Mouse (Mus musculus) embryonic facial prominence, embryonic 12.5 days (tissue): ENCODE data around the gene Smcr8. TPM values are rescaled to one million over a fixed set of nuclear protein-coding genes. Genes with fewer than 3 reads are reported as not detected.
A peak's percentile ranks its signal among the peaks of the same experiment; 100 is the strongest.

Experiments used
- ATAC-seq: fragments of 200-750 bp; cut with Nextera tagmentation; 2 replicates; pipeline ENCODE4 v1.8.0; 2017; ENCODE audit not compliant: insufficient number of reproducible peaks, insufficient read depth, low FRiP score, low TSS enrichment
- H3K27ac ChIP-seq: fragments of 300-500 bp; sonication (generic); 2 replicates; pipeline ENCODE4 v1.5.1; 2016; ENCODE audit warnings: mild to moderate bottlenecking
- H3K27me3 ChIP-seq: fragments of 300-500 bp; sonication (generic); 2 replicates; pipeline ENCODE4 v1.6.1; 2016; ENCODE audit warnings: mild to moderate bottlenecking, moderate library complexity
- H3K36me3 ChIP-seq: fragments of 300-500 bp; sonication (generic); 2 replicates; pipeline ENCODE4 v1.6.1; 2016; ENCODE audit warnings: mild to moderate bottlenecking
- H3K4me1 ChIP-seq: fragments of 300-500 bp; sonication (generic); 2 replicates; pipeline ENCODE4 v1.6.1; 2016
- H3K4me2 ChIP-seq: fragments of 300-500 bp; sonication (generic); replicated peaks from 2 replicates; pipeline ENCODE4 v1.6.1; 2016; ENCODE audit warnings: mild to moderate bottlenecking, moderate library complexity
- H3K4me3 ChIP-seq: fragments of 300-500 bp; sonication (generic); 2 replicates; pipeline ENCODE4 v1.5.1; 2016; ENCODE audit warnings: mild to moderate bottlenecking
- H3K9ac ChIP-seq: fragments of 300-500 bp; sonication (generic); 2 replicates; pipeline ENCODE4 v1.6.1; 2016; ENCODE audit warnings: mild to moderate bottlenecking, moderate library complexity
- H3K9me3 ChIP-seq: fragments of 300-500 bp; sonication (generic); 2 replicates; pipeline ENCODE4 v1.6.1; 2016; ENCODE audit warnings: mild to moderate bottlenecking, moderate library complexity
- WGBS: fragments of 180-500 bp; shearing (Covaris S2); methylation state at CpG from one replicate; pipeline ENCODE4 v1.1.7; 2016; 5-methylcytosine and 5-hydroxymethylcytosine counted together
- polyA plus RNA-seq: library from polyadenylated mRNA; unstranded; fragments of >200 nt; fragmentation: Nextera tagmentation; extraction: Ambion mirVana; gene quantifications from 2 replicates; pipeline ENCODE4 v1.2.1, GENCODE M21; 2016

Smcr8 gene
- polyA plus RNA-seq, 1 experiment from 2014 or later, result 8.0 TPM

DNA sequence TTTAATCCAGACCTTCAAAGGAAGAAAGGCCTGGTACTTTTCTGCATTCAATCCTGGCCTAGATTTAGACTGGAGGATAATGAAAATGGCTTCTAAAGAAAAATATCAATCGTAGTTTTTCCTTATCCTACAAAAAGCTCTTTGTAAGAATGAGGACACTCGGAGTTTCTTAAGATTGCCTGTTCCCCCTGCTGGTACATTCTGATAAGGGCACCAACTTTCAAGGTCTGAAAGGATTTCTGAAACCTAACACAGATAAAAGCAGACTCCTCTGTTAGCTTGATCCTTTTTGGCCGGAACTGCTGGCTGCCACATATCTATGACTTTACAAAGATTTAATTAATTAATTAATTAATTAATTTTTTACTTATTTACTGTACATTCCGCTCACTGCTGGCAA lies 10.4 kb upstream of the Smcr8 start:
- Histone ChIP-seq H3K4me3 (no peak overlapping the region), H3K36me3 (peaks cover 6% of the 10 kb centered on the region; the same call in 1 of the 2 replicates), H3K27ac (no peak overlapping the region), H3K9ac (no peak overlapping the region), H3K4me2 (no peak overlapping the region), H3K9me3 (no peaks in the 10 kb centered on the region), H3K4me1 (no peaks in the 10 kb centered on the region), H3K27me3 (no peaks in the 10 kb centered on the region)
- WGBS, result 87% methylated on average over 4 of the region's 4 CpGs
- no peak for ATAC-seq

DNA sequence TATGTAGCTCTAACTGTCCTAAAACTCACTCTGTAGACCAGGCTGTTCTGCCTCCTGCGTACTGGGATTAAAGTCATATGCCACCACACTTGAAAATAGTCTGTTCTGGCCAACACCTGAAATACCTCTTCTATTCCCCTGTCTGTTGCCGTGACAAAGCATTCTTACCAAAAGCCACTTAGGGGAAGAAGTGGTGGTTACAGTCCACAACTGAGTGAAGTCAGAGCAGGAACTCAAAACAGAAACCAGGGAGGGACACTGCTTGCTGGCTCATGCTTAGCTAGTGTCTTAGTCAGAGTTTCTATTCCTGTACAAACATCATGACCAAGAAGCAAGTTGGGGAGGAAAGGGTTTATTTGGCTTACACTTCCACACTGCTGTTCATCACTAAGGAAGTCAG lies 8.0 kb upstream of the Smcr8 start:
- Histone ChIP-seq H3K36me3 (no peaks in the 10 kb centered on the region), H3K4me1 (no peaks in the 10 kb centered on the region), H3K4me2 (no peak overlapping the region), H3K27me3 (no peaks in the 10 kb centered on the region), H3K9me3 (no peaks in the 10 kb centered on the region), H3K9ac (no peak overlapping the region), H3K4me3 (no peak overlapping the region), H3K27ac (no peak overlapping the region)
- 83% methylated on average over 2 of the region's 2 CpGs for WGBS
- no peak for ATAC-seq

DNA sequence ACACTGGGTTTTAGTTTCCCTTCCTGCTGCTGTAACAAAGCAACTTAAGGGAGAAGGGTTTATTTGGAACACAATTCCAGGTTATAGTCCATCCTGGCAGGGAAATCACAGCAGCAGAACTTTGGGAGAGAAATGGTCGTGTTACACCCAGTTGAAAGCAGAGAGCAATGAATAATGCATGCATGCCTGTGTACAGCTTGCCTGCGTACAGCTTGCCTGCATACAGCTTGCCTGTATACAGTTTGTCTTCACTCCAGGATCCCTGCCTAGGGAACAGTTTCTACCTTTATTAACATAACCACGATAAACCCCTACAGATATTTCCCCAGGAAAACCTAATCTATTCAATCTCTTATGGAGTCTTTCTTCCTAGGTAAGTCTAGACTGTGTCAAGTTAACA lies 6.5 kb upstream of the Smcr8 start:
- Histone ChIP-seq H3K27ac (no peak overlapping the region), H3K36me3 (no peaks in the 10 kb centered on the region), H3K9ac (no peak overlapping the region), H3K4me3 (no peak overlapping the region), H3K4me2 (no peak overlapping the region), H3K9me3 (no peaks in the 10 kb centered on the region), H3K4me1 (peaks cover 11% of the 10 kb centered on the region), H3K27me3 (no peaks in the 10 kb centered on the region)
- no peak for ATAC-seq
- WGBS, result 81% methylated on average over 3 of the region's 3 CpGs

DNA sequence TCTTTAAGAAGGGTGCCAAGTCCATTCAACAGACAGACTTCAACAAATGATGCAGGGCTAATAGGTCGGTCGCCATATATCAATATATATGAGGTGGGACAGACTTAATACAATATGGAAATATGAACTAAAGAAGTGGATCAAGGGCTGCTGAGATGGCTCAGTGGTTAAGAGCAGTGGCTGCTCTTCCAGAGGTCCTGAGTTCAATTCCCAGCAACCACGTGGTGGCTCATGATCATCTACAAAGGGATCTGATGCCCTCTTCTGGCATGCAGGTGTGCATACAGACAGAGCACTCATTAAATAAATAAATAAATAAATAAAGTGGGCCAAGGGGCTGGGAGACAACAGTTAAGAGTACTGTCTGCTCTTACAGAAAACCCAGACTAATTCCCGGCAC lies 5.2 kb upstream of the Smcr8 start:
- peaks cover 16% of the 10 kb centered on the region for H3K4me1 ChIP-seq
- H3K27me3 ChIP-seq, result no peaks in the 10 kb centered on the region
- no peaks in the 10 kb centered on the region for H3K36me3 ChIP-seq
- no peak overlapping the region for H3K27ac ChIP-seq
- H3K4me2 ChIP-seq, result no peak overlapping the region
- WGBS, result 83% methylated on average over 4 of the region's 4 CpGs
- no peaks in the 10 kb centered on the region for H3K9me3 ChIP-seq
- H3K9ac ChIP-seq, result no peak overlapping the region
- no peak for ATAC-seq
- H3K4me3 ChIP-seq, result no peak overlapping the region

DNA sequence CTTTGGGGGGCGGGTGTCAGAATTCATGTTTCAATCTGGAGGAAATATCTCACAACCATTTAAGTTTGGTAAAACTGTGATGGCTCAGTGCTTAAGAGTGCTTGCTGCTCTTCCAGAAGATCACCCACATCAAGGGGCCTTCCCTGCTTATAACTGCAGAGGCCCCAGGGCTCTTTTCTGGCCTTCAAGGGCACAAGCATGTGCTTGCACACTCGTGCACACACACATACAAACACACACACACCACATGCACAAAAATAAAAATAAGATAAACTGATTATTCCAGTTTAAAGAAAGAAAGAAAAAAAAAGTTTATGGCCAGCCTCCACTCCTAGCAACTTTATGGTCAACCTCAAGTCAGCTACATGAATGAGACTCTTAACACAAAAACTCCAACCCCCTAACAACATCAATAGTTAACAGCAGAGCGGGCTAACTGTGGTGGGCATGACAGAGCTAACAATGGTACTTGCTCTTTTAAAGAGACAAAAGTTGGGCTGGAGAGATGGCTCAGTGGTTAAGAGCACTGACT lies 3.1 kb upstream of the Smcr8 start:
- WGBS, result 91% methylated on average over 3 of the region's 3 CpGs
- H3K9ac ChIP-seq, result no peak overlapping the region
- peaks cover 30% of the 10 kb centered on the region for H3K4me1 ChIP-seq
- H3K27ac ChIP-seq, result no peak overlapping the region
- peaks cover 5% of the 10 kb centered on the region for H3K36me3 ChIP-seq
- no peak overlapping the region for H3K4me2 ChIP-seq
- no peaks in the 10 kb centered on the region for H3K9me3 ChIP-seq
- H3K27me3 ChIP-seq, result no peaks in the 10 kb centered on the region
- ATAC-seq, result no peak
- no peak overlapping the region for H3K4me3 ChIP-seq

DNA sequence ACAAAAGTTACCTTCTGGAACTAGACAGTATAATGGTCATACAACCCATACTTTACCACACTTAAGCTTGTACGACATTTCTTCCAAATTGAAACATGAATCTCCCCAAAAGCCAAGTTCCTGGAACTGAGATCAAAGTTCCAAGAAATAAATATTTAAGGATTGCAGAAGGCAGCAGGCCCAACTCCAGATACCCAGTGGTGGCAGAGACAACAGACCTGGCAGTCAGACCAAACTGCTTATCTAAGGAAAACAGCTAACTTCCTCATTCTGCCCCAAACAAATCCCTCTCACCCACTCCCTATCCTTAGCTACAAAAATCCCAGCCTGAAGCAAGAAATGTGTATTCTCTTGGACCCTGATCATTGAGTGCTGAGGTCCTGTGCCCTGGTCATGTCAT lies 2.5 kb upstream of the Smcr8 start:
- Histone ChIP-seq H3K9me3 (no peaks in the 10 kb centered on the region), H3K27ac (no peak overlapping the region), H3K36me3 (peaks cover 11% of the 10 kb centered on the region), H3K27me3 (no peaks in the 10 kb centered on the region), H3K4me1 (peaks cover 36% of the 10 kb centered on the region), H3K4me2 (peak overlapping the region; percentile 88), H3K9ac (no peak overlapping the region), H3K4me3 (no peak overlapping the region)
- no peak for ATAC-seq
- WGBS, result 75% methylated on average over 1 of the region's 1 CpGs

DNA sequence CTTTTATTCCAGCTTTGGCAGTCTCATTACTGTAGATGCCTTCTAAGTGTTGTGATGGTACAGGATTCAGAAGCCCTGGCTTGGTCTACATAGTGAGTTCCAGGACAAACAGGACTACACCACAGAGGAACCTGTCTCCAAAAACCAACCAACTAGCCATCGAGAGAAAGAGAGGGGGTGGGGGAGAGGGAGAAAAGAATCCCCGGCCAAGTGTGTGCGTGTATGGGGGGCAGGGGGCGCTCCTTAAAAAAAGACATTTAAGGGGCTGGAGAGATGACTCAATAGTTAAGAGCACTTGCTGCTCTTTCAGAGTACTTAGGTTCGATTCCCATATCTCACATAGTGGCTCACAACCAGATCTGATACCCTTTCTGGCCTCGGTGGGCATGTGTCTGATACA lies 1.7 kb upstream of the Smcr8 start:
- Histone ChIP-seq H3K9me3 (no peaks in the 10 kb centered on the region), H3K4me1 (peaks cover 44% of the 10 kb centered on the region), H3K27me3 (no peaks in the 10 kb centered on the region), H3K9ac (peak overlapping the region; percentile 81), H3K4me2 (peak overlapping the region; percentile 88), H3K36me3 (peaks cover 18% of the 10 kb centered on the region), H3K27ac (no peak overlapping the region), H3K4me3 (peak overlapping the region; percentile 81)
- whole genome bisulfite sequencing, result 47% methylated on average over 6 of the region's 6 CpGs
- no peak for ATAC-seq

DNA sequence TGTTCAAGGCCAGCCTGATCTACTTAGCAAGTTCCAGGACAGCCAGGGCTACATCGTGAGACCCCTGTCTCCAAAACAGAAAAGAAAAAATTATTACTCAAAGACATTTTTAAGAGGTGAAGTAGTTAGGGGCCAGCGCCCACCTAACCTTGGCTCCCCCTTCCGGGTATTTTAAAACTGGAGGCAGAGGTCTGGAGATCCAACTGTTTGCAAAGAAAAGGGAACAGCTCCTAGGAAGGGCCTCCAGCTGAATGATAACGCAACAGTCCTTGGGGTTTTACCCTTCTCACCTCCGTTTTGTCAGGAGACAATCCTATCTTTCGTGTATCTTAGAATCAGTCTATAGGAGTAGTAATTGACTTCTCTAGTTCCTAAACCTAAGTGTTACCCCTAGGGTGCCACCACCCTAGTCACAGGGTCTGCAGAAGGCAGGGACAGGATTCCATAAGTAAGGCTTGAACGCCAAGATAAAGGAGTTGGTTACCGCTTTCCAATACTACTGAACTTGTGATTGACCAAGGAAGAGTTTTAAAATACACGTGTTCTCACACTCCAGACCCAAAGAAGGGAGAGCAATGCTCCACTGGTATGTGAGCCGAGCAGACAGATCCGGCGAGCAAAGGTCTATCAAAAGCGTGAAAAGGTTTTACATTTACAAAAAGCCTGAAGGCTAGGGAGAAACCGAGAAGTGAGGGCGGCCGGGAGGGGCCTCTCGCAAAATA lies 1.1 kb upstream of the Smcr8 start:
- no peak for ATAC-seq
- Histone ChIP-seq H3K27me3 (no peaks in the 10 kb centered on the region), H3K27ac (peak overlapping the region; percentile 87), H3K4me3 (peak overlapping the region; percentile 81), H3K4me1 (peaks cover 51% of the 10 kb centered on the region), H3K36me3 (peaks cover 22% of the 10 kb centered on the region), H3K9ac (peak overlapping the region; percentile 81), H3K9me3 (no peaks in the 10 kb centered on the region), H3K4me2 (peak overlapping the region; percentile 88)
- WGBS, result 4% methylated on average over 17 of the region's 17 CpGs

DNA sequence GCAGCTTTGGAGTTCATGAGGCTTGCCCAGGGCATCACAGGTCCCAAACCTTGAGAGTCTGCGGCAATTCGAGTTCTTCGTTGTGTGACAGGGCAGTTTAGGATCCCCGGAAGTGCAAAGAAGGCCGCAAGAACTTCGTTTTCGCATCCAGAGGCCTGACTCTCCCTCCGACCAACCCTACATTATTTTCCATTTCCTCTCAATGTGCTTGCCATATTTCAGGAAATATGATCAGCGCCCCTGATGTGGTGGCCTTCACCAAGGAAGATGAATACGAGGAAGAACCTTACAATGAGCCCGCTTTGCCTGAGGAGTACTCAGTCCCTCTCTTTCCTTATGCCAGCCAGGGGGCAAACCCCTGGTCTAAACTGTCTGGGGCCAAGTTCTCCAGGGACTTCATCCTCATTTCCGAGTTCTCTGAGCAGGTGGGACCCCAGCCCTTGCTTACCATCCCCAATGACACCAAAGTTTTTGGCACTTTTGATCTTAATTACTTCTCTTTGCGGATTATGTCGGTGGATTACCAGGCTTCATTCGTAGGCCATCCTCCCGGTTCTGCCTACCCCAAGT lies 562 bp downstream of the Smcr8 start:
- 25% methylated on average over 16 of the region's 16 CpGs for WGBS
- H3K27ac ChIP-seq, result peak overlapping the region; percentile 87
- H3K4me3 ChIP-seq, result peak overlapping the region; percentile 81
- peak overlapping the region; percentile 81 for H3K9ac ChIP-seq
- H3K36me3 ChIP-seq, result peaks cover 35% of the 10 kb centered on the region
- H3K4me1 ChIP-seq, result peaks cover 64% of the 10 kb centered on the region
- peak overlapping the region; percentile 88 for H3K4me2 ChIP-seq
- no peaks in the 10 kb centered on the region for H3K9me3 ChIP-seq
- H3K27me3 ChIP-seq, result no peaks in the 10 kb centered on the region
- no peak for ATAC-seq

DNA sequence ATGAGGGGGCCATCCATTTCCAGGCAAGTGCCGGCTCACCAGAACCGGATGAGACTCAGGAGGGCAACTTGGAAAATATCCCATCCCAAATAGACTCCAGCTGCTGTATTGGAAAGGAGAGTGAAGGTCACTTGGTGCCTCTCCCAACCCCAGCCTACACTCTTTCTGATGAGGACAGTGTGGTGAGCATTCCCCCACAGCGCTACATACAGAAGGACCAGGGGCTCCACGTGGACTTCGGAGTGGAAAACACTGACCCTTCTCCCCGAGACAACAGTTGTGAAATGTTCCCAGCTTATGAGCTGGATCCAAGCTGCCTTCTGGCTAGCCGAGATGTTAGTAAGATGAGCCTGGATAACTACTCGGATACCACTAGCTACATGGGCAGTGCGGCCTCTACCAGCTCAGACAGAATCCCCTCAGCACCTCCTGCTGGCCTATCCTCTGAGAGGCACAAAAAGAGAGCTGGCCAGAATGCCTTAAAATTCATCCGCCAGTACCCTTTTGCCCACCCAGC lies 2.4 kb downstream of the Smcr8 start:
- no peak overlapping the region for H3K27ac ChIP-seq
- no peaks in the 10 kb centered on the region for H3K27me3 ChIP-seq
- WGBS, result 89% methylated on average over 10 of the region's 10 CpGs
- H3K4me3 ChIP-seq, result peak overlapping the region; percentile 12
- 0 out of 2 replicates have a peak overlapping the region, but pooled peaks have one; percentile 24 for H3K9ac ChIP-seq
- H3K4me1 ChIP-seq, result peaks cover 63% of the 10 kb centered on the region
- H3K9me3 ChIP-seq, result no peaks in the 10 kb centered on the region
- no peak for ATAC-seq
- H3K4me2 ChIP-seq, result peak overlapping the region; percentile 45
- peaks cover 49% of the 10 kb centered on the region for H3K36me3 ChIP-seq

DNA sequence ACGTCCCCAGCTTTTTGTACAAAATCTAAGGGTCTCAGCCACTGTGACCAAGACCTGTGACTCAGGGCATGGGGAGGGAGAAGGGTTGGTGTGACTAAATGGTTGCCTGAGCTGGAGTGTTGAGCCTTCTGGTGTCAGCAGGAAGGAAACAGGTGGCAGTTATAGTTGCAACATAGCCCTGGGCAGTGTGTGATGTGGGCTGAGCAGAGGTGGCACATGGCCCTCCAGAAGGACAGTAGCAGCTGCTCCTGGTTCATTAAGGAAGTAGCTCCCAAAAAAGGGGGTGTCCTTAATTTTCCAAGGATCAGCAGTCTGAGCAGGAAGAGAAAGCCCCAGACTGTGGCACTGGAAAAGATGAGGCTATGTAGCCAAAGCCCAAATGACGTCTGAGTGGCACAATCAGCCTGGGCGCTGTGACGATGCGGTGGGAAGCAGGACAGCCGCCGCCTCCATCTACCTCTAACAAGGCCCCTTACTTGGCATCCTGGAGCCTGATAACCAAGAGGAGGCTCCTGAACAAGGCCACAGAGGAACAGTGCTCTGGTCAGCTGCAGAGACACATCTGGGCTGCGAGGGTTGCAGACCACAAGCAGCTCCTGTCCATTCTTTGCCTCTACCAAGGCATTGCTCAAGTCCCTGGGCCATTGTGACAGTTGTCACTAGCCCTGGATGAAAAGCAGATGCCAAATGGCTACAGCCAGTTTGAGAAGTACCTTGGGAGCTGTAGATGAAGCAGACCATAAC lies 7.0 kb downstream of the Smcr8 start:
- no peak overlapping the region for H3K9ac ChIP-seq
- H3K27me3 ChIP-seq, result no peaks in the 10 kb centered on the region
- no peak overlapping the region for H3K4me2 ChIP-seq
- 88% methylated on average over 8 of the region's 8 CpGs for WGBS
- peaks cover 32% of the 10 kb centered on the region for H3K4me1 ChIP-seq
- no peaks in the 10 kb centered on the region for H3K9me3 ChIP-seq
- no peak overlapping the region for H3K4me3 ChIP-seq
- no peak overlapping the region for H3K27ac ChIP-seq
- peaks cover 82% of the 10 kb centered on the region for H3K36me3 ChIP-seq
- ATAC-seq, result no peak
